12 mouse cellular contexts compared by ENCODE assay signal in genomic region chr17:53596941-53597790, GRCm38 (mm10). TPM values are rescaled to one million over a fixed set of nuclear protein-coding genes. Genes with fewer than 3 reads are reported as not detected.
DNase-seq lines count a peak whose midpoint lies in the region; ATAC-seq lines count a peak whose summit lies in the region.
"Had no signal": no experiment of that assay in that cellular context is flagged by ENCODE, and none has a peak within 500 bp of the region (broad histone marks: within the 10 kb centered on the region; RNA-seq: fewer than 3 reads in every experiment).

No protein-coding gene starts in this region.

- H3K27ac ChIP-seq in heart, embryonic 13.5 days (replicated peaks), result peak overlapping the region; percentile 77
- peak overlapping the region; percentile 85 for H3K27ac ChIP-seq in liver, embryonic 12.5 days
- H3K27ac ChIP-seq in liver, embryonic 11.5 days (ENCODE audit: low read depth, low read length), result no peak overlapping the region
- H3K27ac ChIP-seq: limb, embryonic 12.5 days had no signal

- no peak for ATAC-seq in heart, embryonic 13.5 days (ENCODE audit: extremely low read depth, insufficient number of reproducible peaks, low FRiP score, low TSS enrichment)
- no peak for ATAC-seq in liver, embryonic 12.5 days
- ATAC-seq in liver, embryonic 11.5 days (replicated peaks; ENCODE audit: low FRiP score), result no peak
- ATAC-seq: inflammation-experienced regulatory T-cells, adult 6 months had no signal

- H3K4me1 ChIP-seq in heart, embryonic 13.5 days, result peaks cover 41% of the 10 kb centered on the region
- peaks cover 70% of the 10 kb centered on the region for H3K4me1 ChIP-seq in liver, embryonic 12.5 days
- H3K4me1 ChIP-seq in liver, embryonic 11.5 days (replicated peaks; ENCODE audit: control insufficient read depth, insufficient read depth, low read length), result peaks cover 25% of the 10 kb centered on the region
- H3K4me1 ChIP-seq: limb, embryonic 12.5 days had no signal

- H3K4me2 ChIP-seq in heart, embryonic 13.5 days, result no peak overlapping the region
- H3K4me2 ChIP-seq in liver, embryonic 12.5 days, result peak overlapping the region; percentile 54
- H3K4me2 ChIP-seq in liver, embryonic 11.5 days, result no peak overlapping the region
- H3K4me2 ChIP-seq: limb, embryonic 12.5 days had no signal

- no peaks in the 10 kb centered on the region for H3K27me3 ChIP-seq in heart, embryonic 13.5 days (replicated peaks)
- H3K27me3 ChIP-seq in liver, embryonic 12.5 days (replicated peaks), result no peaks in the 10 kb centered on the region
- no peaks in the 10 kb centered on the region for H3K27me3 ChIP-seq in liver, embryonic 11.5 days (replicated peaks; ENCODE audit: control insufficient read depth, insufficient read depth, low read length)
- H3K27me3 ChIP-seq: limb, embryonic 12.5 days had no signal

- no peak overlapping the region for H3K4me3 ChIP-seq in heart, embryonic 13.5 days
- no peak overlapping the region for H3K4me3 ChIP-seq in liver, embryonic 12.5 days
- H3K4me3 ChIP-seq in liver, embryonic 11.5 days (ENCODE audit: low read depth, low read length), result no peak overlapping the region
- H3K4me3 ChIP-seq: layer of hippocampus, adult 2 months; limb, embryonic 12.5 days had no signal

- 58% methylated on average over 11 of the region's 11 CpGs for WGBS in heart, embryonic 13.5 days
- WGBS in liver, embryonic 12.5 days (ENCODE audit: insufficient replicate concordance), result 74% methylated on average over 11 of the region's 11 CpGs
- 71% methylated on average over 11 of the region's 11 CpGs for WGBS in liver, embryonic 11.5 days

- intact Hi-C loops in heart, postnatal 25 days (cut with DNase I), result loop anchor here (5.0 kb wide), 1 partner anchor 35 kb away; no protein-coding TSS in a partner anchor
- intact Hi-C loops in left cerebral cortex, postnatal 4 days (cut with DNase I), result no loop called here

- no peaks in the 10 kb centered on the region for H3K9me3 ChIP-seq in heart, embryonic 13.5 days
- H3K9me3 ChIP-seq in liver, embryonic 12.5 days (replicated peaks), result no peaks in the 10 kb centered on the region
- no peaks in the 10 kb centered on the region for H3K9me3 ChIP-seq in liver, embryonic 11.5 days (ENCODE audit: control insufficient read depth, low read length)
- H3K9me3 ChIP-seq: limb, embryonic 12.5 days had no signal

- H3K36me3 ChIP-seq in heart, embryonic 13.5 days, result no peaks in the 10 kb centered on the region
- H3K36me3 ChIP-seq in liver, embryonic 12.5 days, result no peaks in the 10 kb centered on the region
- H3K36me3 ChIP-seq in liver, embryonic 11.5 days (ENCODE audit: control insufficient read depth, insufficient read depth, low read length), result no peaks in the 10 kb centered on the region
- H3K36me3 ChIP-seq: limb, embryonic 12.5 days had no signal

- no peak overlapping the region for H3K9ac ChIP-seq in heart, embryonic 13.5 days
- 0 out of 2 replicates have a peak overlapping the region, but pooled peaks have one; percentile 3 for H3K9ac ChIP-seq in liver, embryonic 12.5 days
- no peak overlapping the region for H3K9ac ChIP-seq in liver, embryonic 11.5 days (ENCODE audit: low read depth, low read length)
- H3K9ac ChIP-seq: limb, embryonic 12.5 days had no signal

- no peak for DNase-seq in heart, postnatal 25 days (ENCODE audit: low spot score)
- no peak for DNase-seq in liver, embryonic 11.5 days (ENCODE audit: low spot score)
- DNase-seq in MN1 (ENCODE audit: low spot score), result peak; percentile 38
- DNase-seq in mesoderm, embryonic 11.5 days (ENCODE audit: low read depth, low spot score), result peak; percentile 18
- no peak for DNase-seq in left cerebral cortex, postnatal 4 days
- DNase-seq: thymus, postnatal 4 days had no signal

RNA-seq across cellular contexts. Expression of gene Kat2b, which starts 30.5 kb away (rescaled TPM):
- polyA plus RNA-seq in heart, embryonic 13.5 days (2015; fragmentation: Nextera tagmentation; extraction: Ambion mirVana), result 7.4 and 8.1 TPM in 2 replicates
- total RNA-seq in heart, postnatal 25 days (2021), result 10 to 100 TPM; 85.6 TPM
- 4.9 and 5.1 TPM in 2 replicates for polyA plus RNA-seq in liver, embryonic 12.5 days (2016; fragmentation: Nextera tagmentation; extraction: Ambion mirVana)
- polyA plus RNA-seq in liver, embryonic 11.5 days (2014; fragmentation: Nextera tagmentation; extraction: Ambion mirVana), result 7.3 and 8.7 TPM in 2 replicates
- 10 to 100 TPM; 14.2 to 14.4 TPM for total RNA-seq in left cerebral cortex, postnatal 4 days (2021)

RNA-seq across cellular contexts. Expression of gene Pp2d1, which starts 57.9 kb away (rescaled TPM):
- polyA plus RNA-seq in heart, embryonic 13.5 days (2015; fragmentation: Nextera tagmentation; extraction: Ambion mirVana), result 0.13 and 0.25 TPM in 2 replicates
- total RNA-seq in heart, postnatal 25 days (2021), result not detected
- polyA plus RNA-seq in liver, embryonic 12.5 days (2016; fragmentation: Nextera tagmentation; extraction: Ambion mirVana), result 0.14 and 0.21 TPM in 2 replicates
- polyA plus RNA-seq in liver, embryonic 11.5 days (2014; fragmentation: Nextera tagmentation; extraction: Ambion mirVana), result 0.12 and 0.38 TPM in 2 replicates
- total RNA-seq in left cerebral cortex, postnatal 4 days (2021), result not detected
- total RNA-seq: gastrocnemius, adult 18-20 months; layer of hippocampus, adult 2 months had no signal

Comparison
In these comparisons a context has a peak if more than half of its experiments do, and no peak if none do; other contexts are left out.
1. DNase-seq: peak in MN1 (single experiment) and mesoderm, embryonic 11.5 days (single experiment); none in heart, postnatal 25 days (single experiment), liver, embryonic 11.5 days (single experiment) and left cerebral cortex, postnatal 4 days (single experiment).